Mouse (Mus musculus) liver, embryonic 13.5 days (tissue): ENCODE results near the gene Nectin1. TPM values are rescaled to one million over a fixed set of nuclear protein-coding genes. Genes with fewer than 3 reads are reported as not detected.

ENCODE experiments used
- ATAC-seq: fragments of 200-750 bp; cut with Nextera tagmentation; 2 replicates; pipeline ENCODE4 v1.8.0; 2017; ENCODE audit warnings: low read depth, mild to moderate bottlenecking, moderate number of reproducible peaks, moderate library complexity
- DNase-seq: peaks from one replicate; pipeline ENCODE4 v3.0.0; 2022
- H3K27ac ChIP-seq: fragments of 300-500 bp; sonication (generic); 2 replicates; pipeline ENCODE4 v1.5.1; 2015; ENCODE audit warnings: moderate library complexity, mild to moderate bottlenecking, inconsistent platforms
- H3K27me3 ChIP-seq: fragments of 300-500 bp; sonication (generic); 2 replicates; pipeline ENCODE4 v1.6.1; 2015; ENCODE audit warnings: mild to moderate bottlenecking, inconsistent platforms
- H3K36me3 ChIP-seq: fragments of 300-500 bp; sonication (generic); 2 replicates; pipeline ENCODE4 v1.6.1; 2015; ENCODE audit warnings: mild to moderate bottlenecking, inconsistent platforms
- H3K4me1 ChIP-seq: fragments of 300-500 bp; sonication (generic); replicated peaks from 2 replicates; pipeline ENCODE4 v1.6.1; 2015; ENCODE audit warnings: inconsistent platforms
- H3K4me2 ChIP-seq: fragments of 300-500 bp; sonication (generic); 2 replicates; pipeline ENCODE4 v1.6.1; 2015; ENCODE audit warnings: inconsistent platforms, mild to moderate bottlenecking, moderate library complexity
- H3K4me3 ChIP-seq: fragments of 300-500 bp; sonication (generic); replicated peaks from 2 replicates; pipeline ENCODE4 v1.5.1; 2015; ENCODE audit warnings: mild to moderate bottlenecking, inconsistent platforms
- H3K9ac ChIP-seq: fragments of 300-500 bp; sonication (generic); 2 replicates; pipeline ENCODE4 v1.6.1; 2015; ENCODE audit warnings: mild to moderate bottlenecking, inconsistent platforms
- H3K9me3 ChIP-seq: fragments of 300-500 bp; sonication (generic); replicated peaks from 2 replicates; pipeline ENCODE4 v1.6.1; 2016; ENCODE audit warnings: inconsistent platforms
- WGBS: fragments of 180-500 bp; shearing (Covaris S2); methylation state at CpG from one replicate; pipeline ENCODE4 v1.1.7; 2015; ENCODE audit not compliant: insufficient replicate concordance; 5-methylcytosine and 5-hydroxymethylcytosine counted together
- polyA plus RNA-seq: library from polyadenylated mRNA; unstranded; fragments of >200 nt; fragmentation: Nextera tagmentation; extraction: Ambion mirVana; gene quantifications from 2 replicates; pipeline ENCODE4 v1.2.1, GENCODE M21; 2015

Gene Nectin1
- polyA plus RNA-seq, 1 experiment from 2014 or later, result 1.3 TPM

GRCm38 (mm10) chr9:43769228-43769627 is 25.4 kb downstream of the Nectin1 start:
- Histone ChIP-seq H3K4me1 (no peaks in the 10 kb centered on the region), H3K9me3 (no peaks in the 10 kb centered on the region), H3K36me3 (no peaks in the 10 kb centered on the region), H3K27me3 (no peaks in the 10 kb centered on the region), H3K27ac (no peak overlapping the region), H3K9ac (no peak overlapping the region), H3K4me3 (no peak overlapping the region), H3K4me2 (no peak overlapping the region)
- WGBS, result 69% methylated on average over 7 of the region's 7 CpGs
- ATAC-seq, result no peak
- DNase-seq, result no peak

DNA sequence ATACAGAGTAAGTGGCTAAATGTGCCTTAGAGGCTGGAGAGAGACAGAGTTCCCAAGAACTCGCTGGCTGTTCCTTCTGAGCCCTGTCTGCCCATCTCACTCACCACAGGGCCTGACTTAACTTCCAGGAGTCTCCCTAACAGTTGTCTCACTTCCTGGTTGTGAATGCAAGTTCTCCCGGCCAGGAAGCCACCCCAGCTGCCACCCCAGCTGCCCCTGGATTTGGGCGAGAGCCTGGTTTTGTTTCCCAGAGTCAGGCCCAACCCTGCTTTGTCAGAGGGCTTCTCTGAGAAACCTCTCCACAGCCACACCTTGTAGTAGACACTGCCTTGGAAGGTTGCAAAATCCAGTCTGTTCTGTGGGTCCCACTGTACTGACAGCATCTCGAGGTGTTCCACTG is 26.2 kb downstream of the Nectin1 start:
- ATAC-seq (no peak), DNase-seq (no peak)
- no peak overlapping the region for H3K4me2 ChIP-seq
- no peak overlapping the region for H3K9ac ChIP-seq
- no peaks in the 10 kb centered on the region for H3K36me3 ChIP-seq
- no peak overlapping the region for H3K27ac ChIP-seq
- 50% methylated on average over 4 of the region's 4 CpGs for WGBS
- H3K4me1 ChIP-seq, result no peaks in the 10 kb centered on the region
- H3K9me3 ChIP-seq, result no peaks in the 10 kb centered on the region
- H3K4me3 ChIP-seq, result no peak overlapping the region
- no peaks in the 10 kb centered on the region for H3K27me3 ChIP-seq

DNA sequence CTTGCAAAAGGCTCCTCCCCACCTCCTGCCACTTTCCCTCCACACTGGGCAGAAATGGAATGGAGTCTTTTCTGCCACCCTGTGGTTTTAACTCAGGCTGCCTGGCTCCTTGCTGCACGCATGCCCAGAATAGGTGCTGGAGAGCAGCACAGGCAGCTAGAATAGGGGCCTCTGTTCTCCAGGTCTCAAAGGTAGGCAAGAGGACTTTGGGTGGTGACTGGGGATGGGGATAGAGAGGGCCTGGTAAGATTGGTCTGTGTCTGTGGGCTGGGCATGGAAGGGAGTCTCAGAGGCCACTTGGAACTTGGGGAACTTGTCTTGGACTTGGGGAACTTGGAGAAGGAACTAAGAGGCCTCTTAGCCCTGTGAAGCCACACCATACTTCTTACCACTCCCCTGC is 27.3 kb downstream of the Nectin1 start:
- no peak overlapping the region for H3K27ac ChIP-seq
- WGBS, result 58% methylated on average over 1 of the region's 1 CpGs
- H3K9me3 ChIP-seq, result no peaks in the 10 kb centered on the region
- no peak overlapping the region for H3K4me3 ChIP-seq
- no peaks in the 10 kb centered on the region for H3K36me3 ChIP-seq
- no peaks in the 10 kb centered on the region for H3K27me3 ChIP-seq
- ATAC-seq, result no peak
- no peak for DNase-seq
- peaks cover 6% of the 10 kb centered on the region; the same call in 1 of the 2 replicates for H3K4me1 ChIP-seq
- no peak overlapping the region for H3K4me2 ChIP-seq
- H3K9ac ChIP-seq, result no peak overlapping the region

DNA sequence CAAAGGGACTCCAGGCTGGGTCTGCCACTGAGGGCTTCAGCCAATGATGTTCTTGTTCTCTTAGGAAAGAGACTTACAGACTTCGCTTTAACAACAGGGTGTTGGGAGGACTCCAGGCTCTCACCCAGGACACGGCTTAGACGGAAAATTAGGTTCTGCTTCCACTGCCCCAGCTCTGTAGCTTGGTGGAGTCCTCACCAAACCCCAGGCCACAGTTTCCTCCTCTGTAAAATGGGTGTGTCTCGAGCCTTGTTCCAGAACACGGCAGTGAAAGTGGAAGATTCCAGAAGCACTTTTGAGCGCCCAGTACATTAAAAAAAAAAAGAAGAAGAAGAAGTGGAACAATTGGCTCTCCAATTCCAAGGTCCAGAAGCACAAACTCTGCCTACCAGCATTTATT is 28.7 kb downstream of the Nectin1 start:
- Histone ChIP-seq H3K9me3 (no peaks in the 10 kb centered on the region), H3K4me2 (no peak overlapping the region), H3K9ac (no peak overlapping the region), H3K4me3 (no peak overlapping the region), H3K4me1 (peaks cover 11% of the 10 kb centered on the region), H3K27me3 (no peaks in the 10 kb centered on the region), H3K36me3 (no peaks in the 10 kb centered on the region), H3K27ac (no peak overlapping the region)
- DNase-seq (no peak), ATAC-seq (no peak)
- WGBS, result 43% methylated on average over 6 of the region's 6 CpGs

DNA sequence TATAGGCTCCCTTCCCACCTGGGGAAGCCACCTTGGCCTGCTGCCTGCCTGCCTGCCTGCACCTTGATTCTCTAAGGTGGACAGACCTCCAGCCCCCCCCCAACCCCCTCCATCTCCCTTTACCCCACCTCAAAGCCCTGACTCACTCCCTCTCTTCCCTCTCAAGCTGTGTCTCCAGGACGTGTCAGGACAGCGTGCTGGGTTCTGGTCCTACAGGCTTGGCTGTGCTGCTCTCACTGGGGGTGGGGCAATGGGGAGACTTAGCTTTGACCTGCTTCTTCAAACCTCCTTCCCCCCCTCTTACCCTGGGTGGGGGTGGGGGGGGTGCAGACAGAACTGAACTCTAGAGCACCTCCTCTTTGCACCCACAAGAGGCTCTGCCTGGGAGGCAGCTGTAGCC is 29.7 kb downstream of the Nectin1 start:
- Histone ChIP-seq H3K36me3 (no peaks in the 10 kb centered on the region), H3K27ac (no peak overlapping the region), H3K4me3 (no peak overlapping the region), H3K4me1 (peaks cover 18% of the 10 kb centered on the region), H3K27me3 (no peaks in the 10 kb centered on the region), H3K4me2 (no peak overlapping the region), H3K9ac (no peak overlapping the region), H3K9me3 (no peaks in the 10 kb centered on the region)
- no peak for ATAC-seq
- 76% methylated on average over 2 of the region's 2 CpGs for WGBS
- no peak for DNase-seq

- Histone ChIP-seq H3K4me3 (no peak overlapping the region), H3K9me3 (no peaks in the 10 kb centered on the region), H3K4me2 (no peak overlapping the region), H3K4me1 (peaks cover 18% of the 10 kb centered on the region), H3K36me3 (no peaks in the 10 kb centered on the region), H3K27me3 (no peaks in the 10 kb centered on the region), H3K9ac (no peak overlapping the region), H3K27ac (no peak overlapping the region)
- no peak for ATAC-seq
- 54% methylated on average over 5 of the region's 5 CpGs for WGBS
- no peak for DNase-seq
Observed at GRCm38 (mm10) chr9:43774427-43774826, 30.6 kb downstream of the Nectin1 start.

- H3K4me1 ChIP-seq, result peaks cover 18% of the 10 kb centered on the region
- no peak overlapping the region for H3K4me3 ChIP-seq
- H3K4me2 ChIP-seq, result no peak overlapping the region
- no peak overlapping the region for H3K27ac ChIP-seq
- no peaks in the 10 kb centered on the region for H3K27me3 ChIP-seq
- H3K36me3 ChIP-seq, result no peaks in the 10 kb centered on the region
- no peak overlapping the region for H3K9ac ChIP-seq
- 62% methylated on average over 3 of the region's 3 CpGs for WGBS
- DNase-seq (no peak), ATAC-seq (no peak)
- no peaks in the 10 kb centered on the region for H3K9me3 ChIP-seq
Observed at GRCm38 (mm10) chr9:43776231-43776630, 32.4 kb downstream of the Nectin1 start.

- ATAC-seq (no peak), DNase-seq (no peak)
- no peak overlapping the region for H3K4me2 ChIP-seq
- 59% methylated on average over 16 of the region's 16 CpGs for WGBS
- H3K9ac ChIP-seq, result no peak overlapping the region
- H3K4me3 ChIP-seq, result no peak overlapping the region
- no peaks in the 10 kb centered on the region for H3K27me3 ChIP-seq
- no peak overlapping the region for H3K27ac ChIP-seq
- no peaks in the 10 kb centered on the region for H3K9me3 ChIP-seq
- H3K4me1 ChIP-seq, result peaks cover 18% of the 10 kb centered on the region
- no peaks in the 10 kb centered on the region for H3K36me3 ChIP-seq
Observed at GRCm38 (mm10) chr9:43777362-43778360, 33.9 kb downstream of the Nectin1 start.

- Histone ChIP-seq H3K4me1 (peaks cover 15% of the 10 kb centered on the region), H3K9me3 (no peaks in the 10 kb centered on the region), H3K27ac (no peak overlapping the region), H3K4me2 (no peak overlapping the region), H3K36me3 (no peaks in the 10 kb centered on the region), H3K9ac (no peak overlapping the region), H3K27me3 (no peaks in the 10 kb centered on the region), H3K4me3 (no peak overlapping the region)
- 57% methylated on average over 8 of the region's 8 CpGs for WGBS
- no peak for ATAC-seq
- no peak for DNase-seq
Observed at GRCm38 (mm10) chr9:43780883-43781282, 37.1 kb downstream of the Nectin1 start.

DNA sequence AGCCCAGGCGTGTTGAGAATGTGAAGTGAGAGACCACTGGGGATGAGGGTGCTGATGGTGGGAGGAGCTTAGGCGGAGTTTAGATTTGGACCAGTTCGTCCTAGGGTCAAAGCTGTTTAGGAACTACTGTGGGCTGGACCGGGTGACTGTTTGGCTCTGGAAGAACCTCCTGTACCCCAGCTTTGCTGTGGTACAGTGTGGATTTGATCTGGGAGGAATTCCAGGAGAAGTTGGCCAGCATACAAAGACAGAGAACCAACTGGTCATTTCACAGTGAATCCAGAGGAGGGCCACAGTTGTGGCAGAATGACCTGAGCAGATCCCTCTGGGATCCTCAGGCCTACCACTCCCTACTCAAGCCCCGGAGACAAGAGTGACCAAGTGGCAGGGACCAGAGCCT is 38.6 kb downstream of the Nectin1 start:
- peaks cover 9% of the 10 kb centered on the region for H3K4me1 ChIP-seq

DNA sequence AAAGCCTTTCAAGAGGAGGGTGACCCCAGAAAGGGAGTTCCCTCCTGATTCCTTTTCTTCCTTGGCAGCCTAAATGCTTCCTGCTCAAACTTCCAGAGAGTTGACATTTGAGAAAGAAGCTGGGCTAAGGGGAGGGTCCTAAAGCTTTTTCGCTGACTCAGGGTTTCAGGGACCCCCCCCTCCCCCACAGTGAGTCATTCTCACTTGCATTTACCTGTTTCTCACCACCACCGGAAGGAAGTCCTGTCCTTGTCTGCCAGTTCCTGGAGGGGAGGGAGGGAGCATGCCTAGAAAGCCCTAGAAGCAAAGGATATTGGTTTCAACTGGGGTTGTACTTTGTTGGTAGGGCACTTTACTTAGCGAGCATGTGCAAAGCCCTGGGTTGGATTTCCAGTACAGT is 40.2 kb downstream of the Nectin1 start:
- H3K27ac ChIP-seq, result no peak overlapping the region
- WGBS, result 30% methylated on average over 3 of the region's 3 CpGs

More for the DNA sequence above, 38.6 kb downstream of the Nectin1 start:
- DNase-seq, result no peak
- Histone ChIP-seq H3K4me2 (no peak overlapping the region), H3K4me3 (no peak overlapping the region), H3K9ac (no peak overlapping the region), H3K36me3 (no peaks in the 10 kb centered on the region), H3K27ac (no peak overlapping the region), H3K9me3 (no peaks in the 10 kb centered on the region), H3K27me3 (no peaks in the 10 kb centered on the region)
- ATAC-seq, result no peak
- 57% methylated on average over 5 of the region's 5 CpGs for WGBS

DNA sequence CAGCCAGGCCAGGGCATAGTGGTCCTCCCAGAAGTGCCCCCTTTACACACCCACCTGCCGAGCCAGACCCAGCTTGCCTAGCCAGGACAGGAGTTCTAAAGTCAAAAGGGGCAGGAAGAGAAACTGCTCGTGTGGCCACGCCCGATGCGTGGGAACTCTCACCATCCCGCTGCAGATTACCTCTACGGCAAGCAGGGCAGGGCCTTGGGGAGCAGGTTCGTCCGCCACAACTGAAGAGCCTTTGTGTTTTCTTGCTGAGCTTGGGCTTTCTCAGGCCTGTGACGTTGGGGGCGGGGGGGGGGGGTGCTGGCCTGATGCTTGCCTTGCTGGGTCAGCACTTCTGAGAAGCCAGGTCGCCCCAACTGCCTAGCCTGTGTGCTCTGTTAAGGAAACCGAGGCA is 41.1 kb downstream of the Nectin1 start:
- no peak overlapping the region for H3K4me3 ChIP-seq

More for the DNA sequence above, 40.2 kb downstream of the Nectin1 start:
- H3K9me3 ChIP-seq, result no peaks in the 10 kb centered on the region
- H3K9ac ChIP-seq, result no peak overlapping the region
- H3K4me1 ChIP-seq, result peaks cover 2% of the 10 kb centered on the region; the same call in 1 of the 2 replicates
- ATAC-seq, result no peak
- no peak overlapping the region for H3K4me3 ChIP-seq
- H3K4me2 ChIP-seq, result no peak overlapping the region
- no peaks in the 10 kb centered on the region for H3K36me3 ChIP-seq
- DNase-seq, result no peak
- no peaks in the 10 kb centered on the region for H3K27me3 ChIP-seq

More for the DNA sequence above, 41.1 kb downstream of the Nectin1 start:
- H3K4me2 ChIP-seq, result no peak overlapping the region
- no peaks in the 10 kb centered on the region for H3K36me3 ChIP-seq
- 50% methylated on average over 13 of the region's 13 CpGs for WGBS
- H3K9me3 ChIP-seq, result no peaks in the 10 kb centered on the region
- no peak overlapping the region for H3K9ac ChIP-seq
- DNase-seq (no peak), ATAC-seq (no peak)
- H3K27ac ChIP-seq, result no peak overlapping the region
- H3K4me1 ChIP-seq, result peaks cover 2% of the 10 kb centered on the region; the same call in 1 of the 2 replicates
- no peaks in the 10 kb centered on the region for H3K27me3 ChIP-seq
